Mouse (Mus musculus) cerebellum, postnatal 14 days (tissue): ENCODE measurements around the gene Wnt5a.

Source experiments
- DNase-seq, 2 experiments: peaks; one replicate each; pipeline ENCODE4 v3.0.0; 2021; ENCODE audit warnings: mixed read lengths in 2 of 2

Gene Wnt5a

DNA sequence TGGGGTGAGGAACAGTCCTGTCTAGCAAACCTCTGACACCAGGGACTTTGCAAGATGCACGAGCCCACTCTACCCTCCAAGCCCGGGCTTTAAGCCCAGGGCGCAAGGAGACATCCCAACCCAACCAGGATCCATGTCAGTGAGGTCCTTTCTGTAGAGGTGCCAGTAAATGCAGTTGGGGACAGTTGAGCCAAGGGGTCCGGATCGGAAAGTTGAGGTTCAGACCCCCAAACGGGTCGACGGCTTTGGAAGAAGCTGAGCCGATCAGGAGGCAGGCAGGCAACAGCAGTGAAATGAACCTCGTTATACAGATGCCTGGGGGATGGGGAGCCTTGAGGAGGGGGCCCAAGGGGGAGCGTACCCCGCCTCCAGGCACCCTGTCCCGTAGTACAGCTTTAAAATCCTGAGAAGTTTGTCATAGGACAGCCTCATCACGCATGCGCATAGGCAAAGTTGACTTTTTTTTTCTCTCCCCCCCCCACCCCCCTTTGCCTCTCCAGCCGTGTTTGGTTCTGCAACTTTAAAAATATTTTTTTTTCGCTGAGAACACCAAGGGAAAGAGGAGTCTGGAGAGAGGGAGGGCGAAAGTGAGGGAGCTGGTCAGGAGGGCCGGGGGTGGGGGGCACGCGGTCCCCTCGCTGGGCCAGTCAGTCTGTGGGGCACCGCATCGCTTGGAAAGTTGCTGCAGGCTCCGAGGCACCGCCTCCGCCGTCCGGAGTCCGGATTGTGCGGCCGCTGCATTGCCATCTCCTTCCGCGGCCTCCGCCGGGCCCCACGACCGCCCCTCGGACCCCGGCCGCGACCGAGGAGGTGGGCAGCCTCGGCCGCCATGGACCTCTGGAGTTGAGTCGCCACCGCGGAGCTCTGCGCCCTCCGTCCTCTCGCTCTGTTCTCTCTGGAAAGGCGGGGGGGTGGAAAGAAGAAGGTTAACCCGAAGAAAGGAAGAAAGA, at the start of gene Wnt5a:
Gene Wnt5a (plus strand): TSS at position 650 of the 950 bp plus-strand sequence.
- peak; percentile 25 to 34 for DNase-seq

DNA sequence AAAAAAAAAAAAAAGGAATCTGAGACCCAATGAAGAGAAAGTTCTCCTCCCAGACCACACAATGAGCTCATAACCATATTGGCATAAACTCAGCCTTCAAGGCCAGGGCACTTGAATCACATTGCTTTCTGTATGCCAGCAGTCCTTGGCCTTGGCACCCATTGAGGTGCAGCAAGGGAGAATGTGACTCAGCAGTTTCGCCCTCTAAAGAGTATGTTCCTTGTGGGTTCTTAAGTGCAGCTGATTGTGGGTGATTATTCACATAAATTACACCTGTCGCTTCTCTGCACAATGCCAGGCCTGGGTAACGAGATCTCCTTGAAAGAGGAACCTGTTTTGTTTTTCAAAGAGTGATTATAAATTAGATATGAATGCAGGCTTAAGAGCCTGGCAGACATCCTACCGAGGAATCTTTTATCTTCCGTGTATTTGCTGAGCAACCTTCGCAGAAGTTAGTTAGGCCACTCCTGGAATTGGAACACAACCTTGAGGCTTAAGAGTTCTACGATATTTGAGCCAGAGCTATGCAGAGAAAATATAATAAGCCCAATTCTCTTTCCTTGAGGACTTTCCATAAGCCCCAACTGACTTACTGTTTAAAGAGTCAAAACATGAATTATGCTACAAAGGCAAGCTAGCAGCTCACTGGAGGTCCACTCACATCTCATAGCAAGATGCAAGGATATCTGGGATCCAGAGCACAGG, 48.0 kb upstream of the Wnt5a start:
- DNase-seq: no peak

- DNase-seq: no peak
Observed at GRCm38 (mm10) chr14:28457428-28457827, 47.1 kb upstream of the Wnt5a start.

DNA sequence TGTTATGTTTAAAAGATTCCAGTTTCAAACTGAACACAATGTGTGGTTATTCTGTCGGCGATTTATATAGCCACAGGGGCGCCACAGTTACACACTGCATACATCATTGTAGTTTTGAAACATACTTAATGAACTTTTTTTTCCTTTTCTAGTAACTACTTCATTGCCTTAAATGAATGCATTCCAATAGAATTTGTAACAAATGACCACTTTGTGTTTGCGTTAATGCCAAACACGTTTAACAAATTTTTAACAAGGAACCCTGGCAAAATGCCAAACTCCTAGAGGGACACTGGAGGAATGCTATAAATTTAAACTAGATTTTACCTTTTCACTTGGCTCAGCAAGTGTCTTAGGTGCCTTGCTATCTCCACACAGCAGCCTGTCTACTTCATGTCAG, 36.6 kb upstream of the Wnt5a start:
- DNase-seq: no peak

DNA sequence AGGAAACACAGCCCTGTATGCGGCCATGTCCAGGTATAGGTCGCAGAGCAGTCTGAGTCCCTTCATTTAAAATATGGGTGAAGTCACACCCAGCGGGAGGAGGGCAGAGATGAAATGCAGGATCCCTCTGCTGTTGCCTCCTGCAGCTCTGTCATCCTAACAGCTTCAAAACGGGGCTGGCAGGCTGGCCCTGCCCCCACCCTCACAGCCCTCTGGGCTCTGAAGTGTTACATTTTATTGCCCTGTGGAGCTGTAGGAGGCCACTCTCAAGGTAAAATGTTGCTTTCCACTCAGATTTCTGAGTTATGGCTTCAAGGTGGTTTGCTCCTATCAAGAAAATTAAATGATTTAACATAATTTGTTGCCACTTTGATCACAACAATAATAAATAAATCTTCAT, 34.9 kb upstream of the Wnt5a start:
- no peak for DNase-seq

DNA sequence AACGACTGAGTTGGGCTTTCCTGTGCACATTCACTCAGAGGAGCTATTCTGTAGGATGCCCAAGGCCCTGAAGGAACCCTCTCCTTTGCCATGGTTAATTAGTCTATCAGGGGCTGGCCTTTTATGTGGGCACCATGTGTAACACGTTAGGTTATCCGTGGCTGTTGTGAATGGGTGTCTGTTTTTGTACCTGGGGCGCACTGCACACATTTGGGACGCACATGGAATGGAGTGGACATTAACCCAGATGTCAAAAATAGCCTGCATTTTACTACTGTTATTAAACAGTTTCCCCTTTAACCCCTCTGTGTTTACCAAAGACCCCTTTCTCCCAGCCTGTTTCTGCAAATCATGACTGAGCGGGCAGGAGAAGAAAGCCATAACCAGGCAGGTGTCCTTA, 34.3 kb upstream of the Wnt5a start:
- no peak for DNase-seq

DNA sequence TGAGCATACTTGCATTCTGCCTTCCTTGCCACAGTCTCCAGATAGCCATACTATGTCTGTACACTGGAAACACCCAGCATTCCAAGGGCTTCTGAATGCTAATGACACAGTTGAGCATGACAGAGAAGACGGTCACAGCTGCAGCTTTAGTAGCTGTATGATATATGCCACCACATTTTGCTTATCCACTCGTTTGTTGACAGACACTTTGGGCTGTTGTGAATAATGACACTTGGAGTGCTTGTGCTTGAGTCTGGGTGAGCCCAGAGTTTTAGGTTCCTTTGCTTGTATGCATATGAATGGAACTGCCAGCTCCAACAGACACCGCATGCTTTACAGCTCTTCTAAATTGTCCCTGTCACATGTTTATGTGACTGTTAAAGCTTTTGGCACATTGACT, 29.5 kb upstream of the Wnt5a start:
- DNase-seq: no peak

- no peak for DNase-seq
Observed at GRCm38 (mm10) chr14:28475421-28475820, 29.1 kb upstream of the Wnt5a start.

DNA sequence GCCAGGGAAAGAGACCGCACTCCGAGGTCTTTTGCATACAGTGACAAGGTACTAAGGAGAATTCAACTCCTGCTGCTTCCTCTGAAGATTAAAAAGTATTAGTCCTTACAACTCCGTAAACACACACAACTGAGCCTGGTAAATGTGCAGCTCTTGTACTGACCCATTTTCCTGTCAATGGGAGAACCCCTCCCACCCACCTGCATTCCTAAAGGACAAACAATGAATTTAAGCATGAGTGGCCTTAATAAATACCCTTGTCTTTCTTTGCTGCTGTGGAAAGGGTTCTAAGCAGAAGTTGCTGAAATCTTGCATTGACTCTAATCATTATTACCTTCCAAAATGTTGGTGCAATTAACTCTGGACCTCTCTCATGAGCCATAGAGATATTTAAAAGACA, 27.8 kb upstream of the Wnt5a start:
- DNase-seq: no peak

DNA sequence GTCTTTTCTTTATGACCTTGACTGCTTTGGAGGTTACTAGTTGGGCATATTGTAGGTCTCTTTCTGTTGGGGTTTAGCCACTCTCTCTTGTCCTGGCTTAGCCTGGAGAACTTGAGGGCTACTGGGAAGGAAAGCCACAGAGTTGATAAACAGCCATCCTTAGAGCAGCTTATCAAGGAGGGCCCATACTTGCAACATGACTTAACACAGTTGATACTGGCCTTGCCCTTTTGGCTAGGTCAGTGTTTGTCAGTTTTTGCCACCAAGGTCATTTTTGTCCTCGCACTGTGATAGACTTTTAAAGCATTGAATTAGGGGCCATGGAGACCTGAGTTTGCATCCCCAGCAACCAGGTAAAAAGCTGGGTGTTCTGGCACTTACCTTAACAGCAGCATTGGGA, 23.7 kb upstream of the Wnt5a start:
- no peak for DNase-seq

DNA sequence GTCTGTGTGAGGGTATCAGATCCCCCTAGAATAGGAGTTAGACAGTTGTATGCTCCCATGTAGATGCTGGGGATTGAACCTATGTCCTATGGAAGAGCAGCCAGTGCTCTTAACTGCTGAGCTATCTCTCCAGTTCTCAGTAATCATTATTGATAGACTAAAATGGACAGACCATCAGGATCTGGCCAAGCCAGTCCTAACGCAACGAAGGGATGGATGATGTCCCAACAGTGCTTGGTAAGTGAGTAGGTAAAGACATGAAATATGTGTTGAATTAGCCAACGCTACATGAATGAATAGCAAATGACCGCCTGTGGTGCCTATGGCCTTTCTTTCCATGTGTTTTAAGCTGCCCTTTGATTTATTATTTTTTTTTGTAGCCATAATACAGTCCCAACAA, 10.7 kb upstream of the Wnt5a start:
- no peak for DNase-seq

DNA sequence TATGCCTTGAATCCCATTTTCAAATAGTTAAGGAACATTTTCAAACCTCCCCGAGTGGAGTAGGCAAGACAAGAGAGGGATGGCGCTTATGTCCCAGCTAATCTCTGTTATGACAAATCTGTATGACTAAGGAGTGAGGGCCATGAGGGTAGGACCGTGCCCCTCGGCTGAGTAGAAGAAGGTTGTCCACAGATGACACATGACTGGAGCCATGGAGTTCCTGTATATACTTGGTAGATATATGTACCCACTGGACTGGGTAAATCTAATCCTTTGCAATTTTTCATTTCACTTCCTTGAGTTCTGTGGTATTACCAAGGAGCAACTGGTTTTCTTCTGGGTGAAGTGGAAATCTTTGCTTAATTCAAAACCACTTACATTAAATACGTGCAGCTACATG, 10.3 kb upstream of the Wnt5a start:
- DNase-seq: no peak

- DNase-seq: no peak
Observed at GRCm38 (mm10) chr14:28501216-28501878, 3.2 kb upstream of the Wnt5a start.

DNA sequence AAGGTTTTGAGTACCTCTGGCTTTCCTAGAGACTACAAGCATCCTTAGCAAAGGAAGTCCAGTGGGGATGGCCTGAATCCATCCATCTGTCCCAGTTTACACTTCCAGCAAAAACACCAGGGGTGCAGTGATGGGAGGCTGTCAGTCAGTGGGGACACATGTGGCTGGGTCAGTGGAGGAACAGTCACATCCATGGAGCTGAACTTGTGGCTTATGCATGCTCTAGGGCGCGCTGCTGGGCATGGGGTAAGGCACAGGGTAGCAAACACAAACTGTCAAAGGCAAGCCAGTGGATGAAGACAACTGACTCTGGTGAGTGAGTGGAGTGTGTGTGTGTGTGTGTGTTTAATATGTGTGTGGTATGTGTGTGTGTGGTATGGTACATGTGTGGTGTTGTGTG, 1.3 kb upstream of the Wnt5a start:
- DNase-seq: no peak

DNA sequence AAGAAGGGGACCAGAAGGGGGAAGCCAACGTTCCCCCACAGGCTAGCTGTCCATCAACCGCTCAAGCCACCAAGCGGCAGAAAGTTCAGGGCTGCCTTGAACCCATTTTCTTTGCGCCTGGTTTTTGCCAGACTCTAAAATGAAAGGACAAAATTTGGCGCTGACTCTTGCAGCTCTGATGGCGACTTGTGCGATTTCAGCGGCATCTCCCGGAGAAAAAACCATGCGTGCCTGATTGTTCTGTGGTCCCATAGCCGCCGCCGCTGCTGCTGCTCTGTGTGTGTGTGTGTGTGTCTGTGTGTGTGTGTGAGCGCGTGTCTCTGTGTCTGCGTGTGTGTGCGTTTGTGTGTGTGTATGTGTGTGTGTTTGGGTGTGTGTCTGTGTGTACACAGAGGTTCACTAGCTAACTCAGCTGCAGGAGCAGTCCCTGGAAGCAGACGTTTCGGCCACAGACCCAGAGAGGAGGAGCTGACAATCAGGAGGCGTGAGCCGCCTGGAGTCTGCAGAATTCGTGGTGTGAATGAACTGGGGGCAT, 568 bp downstream of the Wnt5a start:
- peak; percentile 39 to 42 for DNase-seq

DNA sequence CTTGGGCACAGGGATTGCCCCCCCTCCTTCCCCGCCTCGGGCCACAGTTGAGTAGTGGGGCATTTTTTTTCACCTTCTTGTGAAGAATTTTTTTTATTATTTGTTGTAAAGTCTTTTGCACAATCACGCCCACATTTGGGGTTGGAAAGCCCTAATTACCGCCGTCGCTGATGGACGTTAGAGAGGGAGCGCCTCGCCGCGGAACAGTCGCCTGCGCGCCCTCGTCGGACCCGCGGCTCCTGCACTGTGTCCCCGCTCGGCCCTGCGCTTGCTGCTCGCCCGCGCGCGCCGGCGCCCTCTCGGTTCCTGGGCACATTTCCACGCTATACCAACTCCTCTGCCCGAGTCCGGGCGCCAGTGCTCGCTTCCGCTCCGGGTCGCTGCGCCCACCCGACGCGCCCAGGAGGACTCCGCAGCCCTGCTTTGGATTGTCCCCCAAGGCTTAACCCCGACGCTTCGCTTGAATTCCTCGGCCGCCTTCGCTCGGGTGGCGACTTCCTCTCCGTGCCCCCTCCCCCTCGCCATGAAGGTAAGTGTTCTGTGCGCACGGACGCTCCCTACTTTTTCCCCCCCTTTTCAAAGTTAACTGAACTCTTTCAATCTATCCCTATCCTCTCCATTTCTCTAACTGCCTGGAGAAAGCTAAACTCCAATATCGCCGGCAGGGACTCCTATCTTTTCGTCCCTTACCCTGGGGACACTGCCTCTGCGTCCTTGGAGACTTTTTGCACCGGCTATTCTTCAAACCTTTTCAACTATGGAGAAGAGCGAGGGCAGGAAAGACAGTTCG, 1.2 kb downstream of the Wnt5a start:
- peak; percentile 59 to 66 for DNase-seq

GRCm38 (mm10) chr14:28506376-28506831, 1.9 kb downstream of the Wnt5a start:
- DNase-seq: peak; percentile 49 to 58

DNA sequence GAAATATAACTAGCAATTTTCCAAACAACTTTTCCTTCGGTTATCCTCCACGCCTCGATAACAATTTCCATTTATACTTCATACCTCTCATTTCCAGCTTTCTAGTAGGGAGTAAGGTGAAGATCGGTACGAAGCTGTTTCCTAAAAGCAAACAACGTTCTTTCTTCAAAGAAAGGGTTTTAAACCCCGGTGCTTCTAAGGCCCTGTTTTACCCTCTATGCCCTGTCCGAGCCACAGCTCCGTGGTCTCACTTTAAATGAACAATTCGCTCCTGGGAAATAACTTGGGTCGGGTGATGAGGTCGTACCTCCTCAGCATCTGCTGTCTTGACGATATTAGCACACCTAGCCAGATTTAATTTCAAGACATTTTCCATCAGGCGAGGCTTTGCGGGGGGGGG, 2.5 kb downstream of the Wnt5a start:
- peak in 1 of 2 experiments; percentile 16 for DNase-seq

DNA sequence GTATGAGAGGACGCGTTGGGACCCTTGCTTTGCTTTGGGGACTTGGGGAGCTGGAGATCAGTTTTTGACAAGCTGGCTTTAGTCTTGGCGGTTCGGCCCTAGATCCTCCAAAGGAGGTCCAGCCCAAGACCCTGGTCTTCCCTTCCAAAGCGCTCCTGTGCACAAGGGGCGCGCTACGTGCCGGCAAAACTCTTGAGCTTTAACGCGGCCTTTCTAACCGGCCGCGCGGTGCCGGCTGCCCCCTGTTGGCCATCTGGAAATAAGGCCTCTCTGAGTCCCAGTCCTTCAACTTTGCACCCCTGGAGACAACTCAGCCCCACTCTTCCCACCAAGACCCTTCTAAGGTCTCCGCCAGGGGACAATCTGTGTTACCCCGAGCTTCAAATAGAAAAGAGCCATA, 2.9 kb downstream of the Wnt5a start:
- peak; percentile 83 to 84 for DNase-seq

DNA sequence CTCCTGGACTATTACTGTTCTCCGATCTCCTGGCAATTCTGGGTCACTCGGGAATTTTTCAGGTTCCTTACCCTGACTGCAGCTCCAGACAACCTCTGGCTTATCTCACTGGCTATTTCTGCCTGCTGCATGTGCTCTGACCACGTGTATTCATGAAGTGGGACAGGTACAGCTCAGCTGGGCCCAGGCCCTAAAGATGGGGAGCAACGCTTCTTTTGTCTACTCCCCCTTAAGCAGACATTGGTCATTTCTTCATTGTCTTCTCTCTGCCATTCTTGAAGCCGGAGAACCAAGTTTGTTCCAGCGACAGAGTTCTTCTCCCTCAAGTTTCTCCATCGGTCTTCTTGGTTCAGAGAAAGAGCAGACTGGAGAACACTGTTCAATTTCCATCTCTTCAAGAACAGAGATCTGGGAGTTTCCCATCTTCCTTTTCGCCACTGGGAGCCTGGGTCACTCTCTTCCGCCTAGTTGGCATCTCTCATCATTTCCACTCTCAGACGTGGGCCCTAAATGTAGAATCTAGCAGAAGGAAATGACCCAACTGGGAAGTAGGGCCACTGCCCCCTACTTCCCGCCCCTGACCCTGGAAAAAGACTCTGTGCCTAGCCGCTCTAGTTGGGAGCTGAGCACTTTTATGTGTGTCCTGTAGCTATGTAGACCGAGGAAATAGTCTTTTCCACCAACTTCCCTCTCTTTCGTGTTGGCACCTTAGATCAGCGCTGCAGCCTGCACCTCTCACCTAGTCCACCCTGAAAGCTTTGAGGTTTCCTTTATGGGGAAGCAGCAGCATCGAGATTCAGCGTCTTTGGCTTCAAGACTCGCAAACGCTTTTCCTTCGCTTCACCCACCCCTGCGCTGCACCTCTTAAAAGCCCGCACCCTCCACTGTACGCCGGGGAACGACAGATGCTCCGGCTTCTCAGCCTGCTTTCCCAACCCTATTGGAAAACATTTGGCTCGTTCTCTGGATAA, 4.0 kb downstream of the Wnt5a start:
- DNase-seq: peak in 1 of 2 experiments; percentile 18
